10 mouse cellular contexts compared by ENCODE assay signal in the genomic region with DNA sequence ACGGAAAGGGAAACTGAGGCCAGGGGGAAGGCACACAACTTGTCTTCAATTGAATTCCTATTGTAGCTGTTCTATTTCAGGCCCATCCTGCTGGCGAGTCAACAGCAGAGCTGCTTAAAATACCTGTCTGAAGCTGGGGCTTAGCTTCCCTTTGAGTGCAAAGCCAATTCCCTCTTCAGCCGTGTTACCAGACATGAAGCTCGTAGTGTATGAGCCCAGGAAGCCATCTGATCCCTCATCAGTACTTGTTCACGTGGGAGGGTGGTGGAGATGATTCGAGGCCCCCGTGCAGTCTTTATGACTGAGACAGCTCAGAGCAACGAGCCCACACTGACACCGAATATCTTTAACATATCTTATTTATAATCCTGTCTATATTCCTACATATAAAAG. TPM values are rescaled to one million over a fixed set of nuclear protein-coding genes. Genes with fewer than 3 reads are reported as not detected.
DNase-seq lines count a peak whose midpoint lies in the region; ATAC-seq and TF ChIP-seq lines count a peak whose summit lies in the region.
"Had no signal": no experiment of that assay in that cellular context is flagged by ENCODE, and none has a peak within 500 bp of the region (broad histone marks: within the 10 kb centered on the region; RNA-seq: fewer than 3 reads in every experiment).

No protein-coding gene starts in this region.

- intact Hi-C loops in gastrocnemius, postnatal 36 days (cut with DNase I), result loop anchor here (2.0 kb wide), 1 partner anchor 44 kb away; a partner anchor contains a TSS

- no peaks in the 10 kb centered on the region for H3K27me3 ChIP-seq in kidney, adult 2 months (replicated peaks; ENCODE audit: control insufficient read depth, insufficient read depth, low read length)
- H3K27me3 ChIP-seq in midbrain, embryonic 11.5 days (ENCODE audit: control insufficient read depth, insufficient read depth, low read length), result no peaks in the 10 kb centered on the region
- H3K27me3 ChIP-seq in midbrain, embryonic 16.5 days (ENCODE audit: control insufficient read depth, insufficient read depth, low read depth, low read length), result no peaks in the 10 kb centered on the region
- H3K27me3 ChIP-seq in stomach, embryonic 15.5 days (replicated peaks), result no peaks in the 10 kb centered on the region

- no peak overlapping the region for H3K4me2 ChIP-seq in midbrain, embryonic 11.5 days
- H3K4me2 ChIP-seq in midbrain, embryonic 16.5 days (ENCODE audit: low read length), result no peak overlapping the region
- H3K4me2 ChIP-seq in stomach, embryonic 15.5 days, result no peak overlapping the region

- TF ChIP-seq CTCF in kidney, adult 2 months (conservative IDR thresholded peaks at IDR 0.05; ENCODE audit: insufficient read depth, insufficient read length, low read depth, low read length), result no peak

- ATAC-seq in midbrain, embryonic 11.5 days (ENCODE audit: low FRiP score), result no peak
- no peak for ATAC-seq in midbrain, embryonic 16.5 days
- no peak for ATAC-seq in stomach, embryonic 15.5 days (ENCODE audit: insufficient read depth, low FRiP score, low read depth)
- no peak for ATAC-seq in megakaryocyte progenitor cell, adult 5-6 weeks (replicated peaks; ENCODE audit: poor library complexity)
- ATAC-seq: CD4-positive, CD25-positive, alpha-beta regulatory T cell, adult 4 months; inflammation-experienced regulatory T-cells, adult 6 months had no signal

- no peak overlapping the region for H3K4me3 ChIP-seq in kidney, adult 2 months (ENCODE audit: insufficient read depth, low read depth, low read length)
- H3K4me3 ChIP-seq in midbrain, embryonic 11.5 days (ENCODE audit: low read depth, low read length), result no peak overlapping the region
- no peak overlapping the region for H3K4me3 ChIP-seq in midbrain, embryonic 16.5 days (ENCODE audit: low read depth, low read length)
- no peak overlapping the region for H3K4me3 ChIP-seq in stomach, embryonic 15.5 days (replicated peaks)

- TF ChIP-seq POLR2A in kidney, adult 2 months (IDR thresholded peaks at IDR 0.05; ENCODE audit: low read depth, low read length), result no peak

- DNase-seq in gastrocnemius, adult 18-20 months (ENCODE audit: low spot score), result peak; percentile 71
- DNase-seq in gastrocnemius, postnatal 36 days, result no peak
- no peak for DNase-seq in kidney, adult 2 months
- DNase-seq in kidney, adult 18-20 months, result no peak
- DNase-seq in midbrain, embryonic 11.5 days (ENCODE audit: low spot score, missing footprints), result peak; percentile 26

- no peaks in the 10 kb centered on the region for H3K36me3 ChIP-seq in kidney, adult 2 months (ENCODE audit: control insufficient read depth, insufficient read depth, low read length)
- no peaks in the 10 kb centered on the region for H3K36me3 ChIP-seq in midbrain, embryonic 11.5 days (ENCODE audit: control insufficient read depth, insufficient read depth, low read length)
- no peaks in the 10 kb centered on the region for H3K36me3 ChIP-seq in midbrain, embryonic 16.5 days (ENCODE audit: control insufficient read depth, insufficient read depth, low read length)
- H3K36me3 ChIP-seq in stomach, embryonic 15.5 days, result no peaks in the 10 kb centered on the region

- WGBS in kidney, adult 2 months, result 71% methylated on average over 9 of the region's 9 CpGs
- 86% methylated on average over 9 of the region's 9 CpGs for WGBS in midbrain, embryonic 11.5 days
- WGBS in midbrain, embryonic 16.5 days, result 71% methylated on average over 9 of the region's 9 CpGs
- 68% methylated on average over 9 of the region's 9 CpGs for WGBS in stomach, embryonic 15.5 days

- peak overlapping the region; percentile 51 for H3K27ac ChIP-seq in kidney, adult 2 months (ENCODE audit: insufficient read depth, low read depth, low read length)
- no peak overlapping the region for H3K27ac ChIP-seq in midbrain, embryonic 11.5 days (ENCODE audit: low read depth, low read length)
- no peak overlapping the region for H3K27ac ChIP-seq in midbrain, embryonic 16.5 days (ENCODE audit: low read length)
- H3K27ac ChIP-seq in stomach, embryonic 15.5 days, result peak overlapping the region; percentile 88

- H3K4me1 ChIP-seq in kidney, adult 2 months (ENCODE audit: control insufficient read depth, insufficient read depth, low read length), result peaks cover 5% of the 10 kb centered on the region; the same call in 1 of the 2 replicates
- H3K4me1 ChIP-seq in midbrain, embryonic 11.5 days (ENCODE audit: control insufficient read depth, insufficient read depth, low read length), result no peaks in the 10 kb centered on the region
- H3K4me1 ChIP-seq in midbrain, embryonic 16.5 days (ENCODE audit: control insufficient read depth, insufficient read depth, low read length), result peaks cover 5% of the 10 kb centered on the region; the same call in 1 of the 2 replicates
- peaks cover 16% of the 10 kb centered on the region for H3K4me1 ChIP-seq in stomach, embryonic 15.5 days

- no peaks in the 10 kb centered on the region for H3K9me3 ChIP-seq in midbrain, embryonic 11.5 days (ENCODE audit: control insufficient read depth, low read length)
- H3K9me3 ChIP-seq in midbrain, embryonic 16.5 days (replicated peaks; ENCODE audit: control insufficient read depth, low read length, poor library complexity, severe bottlenecking), result no peaks in the 10 kb centered on the region
- H3K9me3 ChIP-seq in stomach, embryonic 15.5 days, result no peaks in the 10 kb centered on the region

- no peak overlapping the region for H3K9ac ChIP-seq in midbrain, embryonic 11.5 days (ENCODE audit: low read length)
- H3K9ac ChIP-seq in midbrain, embryonic 16.5 days (ENCODE audit: low read depth, low read length), result no peak overlapping the region
- no peak overlapping the region for H3K9ac ChIP-seq in stomach, embryonic 15.5 days

RNA-seq across cellular contexts. Expression of a gene that starts 43.3 kb away (rescaled TPM):
- 10 to 100 TPM; 10.7 to 19.6 TPM for total RNA-seq in gastrocnemius, adult 18-20 months (2021)
- total RNA-seq in gastrocnemius, postnatal 36 days (2021), result 10 to 100 TPM; 13.2 to 15.9 TPM
- polyA plus RNA-seq in kidney, adult 2 months (2012; rRNA removed), result 175 and 201 TPM in 2 replicates
- 7.9 and 11.4 TPM in 2 replicates for polyA plus RNA-seq in midbrain, embryonic 11.5 days (2014; fragmentation: Nextera tagmentation; extraction: Ambion mirVana)
- 5.1 and 6.9 TPM in 2 replicates for polyA plus RNA-seq in midbrain, embryonic 16.5 days (2015; fragmentation: Nextera tagmentation; extraction: Ambion mirVana)
- polyA plus RNA-seq in stomach, embryonic 15.5 days (2015; fragmentation: Nextera tagmentation; extraction: Ambion mirVana), result 30.6 and 38.3 TPM in 2 replicates
- 9.3 and 11.9 TPM in 2 replicates for total RNA-seq in megakaryocyte progenitor cell, adult 5-6 weeks (2015)
- 14.2 and 27.8 TPM in 2 replicates for total RNA-seq in megakaryocyte progenitor cell, adult 5-6 weeks (2017)

RNA-seq across cellular contexts. Expression of a gene that starts 52.5 kb away (rescaled TPM):
- 1 to 10 TPM; 5.3 to 9.5 TPM for total RNA-seq in gastrocnemius, adult 18-20 months (2021)
- 1 to 10 TPM; 6.0 to 7.5 TPM for total RNA-seq in gastrocnemius, postnatal 36 days (2021)
- 125 and 136 TPM in 2 replicates for polyA plus RNA-seq in kidney, adult 2 months (2012; rRNA removed)
- polyA plus RNA-seq in midbrain, embryonic 11.5 days (2014; fragmentation: Nextera tagmentation; extraction: Ambion mirVana), result 0.23 TPM in 1 of 2 replicates, not detected in the other
- 0.39 and 0.55 TPM in 2 replicates for polyA plus RNA-seq in midbrain, embryonic 16.5 days (2015; fragmentation: Nextera tagmentation; extraction: Ambion mirVana)
- 1.8 and 2.4 TPM in 2 replicates for polyA plus RNA-seq in stomach, embryonic 15.5 days (2015; fragmentation: Nextera tagmentation; extraction: Ambion mirVana)
- 74.0 and 84.4 TPM in 2 replicates for total RNA-seq in megakaryocyte progenitor cell, adult 5-6 weeks (2015)
- 34.5 and 39.9 TPM in 2 replicates for total RNA-seq in megakaryocyte progenitor cell, adult 5-6 weeks (2017)

RNA-seq across cellular contexts. Expression of a gene that starts 53.7 kb away (rescaled TPM):
- under 1 TPM in 1 of 2 experiments, not detected in 1; 0.40 TPM for total RNA-seq in gastrocnemius, adult 18-20 months (2021)
- total RNA-seq in gastrocnemius, postnatal 36 days (2021), result under 1 TPM in 1 of 2 experiments, not detected in 1; 0.13 TPM
- 8.2 and 9.0 TPM in 2 replicates for polyA plus RNA-seq in kidney, adult 2 months (2012; rRNA removed)
- 17.1 and 20.1 TPM in 2 replicates for polyA plus RNA-seq in midbrain, embryonic 11.5 days (2014; fragmentation: Nextera tagmentation; extraction: Ambion mirVana)
- 53.5 and 54.1 TPM in 2 replicates for polyA plus RNA-seq in midbrain, embryonic 16.5 days (2015; fragmentation: Nextera tagmentation; extraction: Ambion mirVana)
- polyA plus RNA-seq in stomach, embryonic 15.5 days (2015; fragmentation: Nextera tagmentation; extraction: Ambion mirVana), result 6.7 and 8.9 TPM in 2 replicates
- not detected in 2 replicates for total RNA-seq in megakaryocyte progenitor cell, adult 5-6 weeks (2015)
- total RNA-seq in megakaryocyte progenitor cell, adult 5-6 weeks (2017), result not detected in 2 replicates
- polyA plus RNA-seq: CD4-positive, CD25-positive, alpha-beta regulatory T cell, adult 4 months; inflammation-experienced regulatory T-cells, adult 6 months had no signal

Comparison
In these comparisons a context has a peak if more than half of its experiments do, and no peak if none do; other contexts are left out.
1. DNase-seq: peak in gastrocnemius, adult 18-20 months (single experiment) and midbrain, embryonic 11.5 days (single experiment); none in gastrocnemius, postnatal 36 days (0 of 2), kidney, adult 2 months (single experiment) and kidney, adult 18-20 months (single experiment).
2. H3K27ac ChIP-seq: peak in kidney, adult 2 months (single experiment) and stomach, embryonic 15.5 days (single experiment); none in midbrain, embryonic 11.5 days (single experiment) and midbrain, embryonic 16.5 days (single experiment).
3. RNA of a gene that starts 52.5 kb away (polyA plus RNA-seq): 125 to 136 TPM in kidney, adult 2 months; 1.8 to 2.4 TPM in stomach, embryonic 15.5 days, 0.39 to 0.55 TPM in midbrain, embryonic 16.5 days and 0.23 TPM in midbrain, embryonic 11.5 days; every median in the first group is over 10 times any median in the second.